Mouse (Mus musculus) fibroblast of lung, adult 2 months (primary cell): Measurements from ENCODE around the gene Dnah6.
A peak's percentile ranks its signal among the peaks of the same experiment; 100 is the strongest.

Experiments
- DNase-seq: peaks from one replicate; pipeline ENCODE4 v3.0.0-alpha.2; 2011; ENCODE audit warnings: low read depth

Gene Dnah6

GRCm38 (mm10) chr6:73221189-73221957, at the start of gene Dnah6:
Dnah6 (minus strand) TSS chr6:73221651.
- peak; percentile 89 for DNase-seq

- DNase-seq = no peak
These were observed 47.9 kb upstream of the Dnah6 start for GRCm38 (mm10) chr6:73269374-73269773.

DNA sequence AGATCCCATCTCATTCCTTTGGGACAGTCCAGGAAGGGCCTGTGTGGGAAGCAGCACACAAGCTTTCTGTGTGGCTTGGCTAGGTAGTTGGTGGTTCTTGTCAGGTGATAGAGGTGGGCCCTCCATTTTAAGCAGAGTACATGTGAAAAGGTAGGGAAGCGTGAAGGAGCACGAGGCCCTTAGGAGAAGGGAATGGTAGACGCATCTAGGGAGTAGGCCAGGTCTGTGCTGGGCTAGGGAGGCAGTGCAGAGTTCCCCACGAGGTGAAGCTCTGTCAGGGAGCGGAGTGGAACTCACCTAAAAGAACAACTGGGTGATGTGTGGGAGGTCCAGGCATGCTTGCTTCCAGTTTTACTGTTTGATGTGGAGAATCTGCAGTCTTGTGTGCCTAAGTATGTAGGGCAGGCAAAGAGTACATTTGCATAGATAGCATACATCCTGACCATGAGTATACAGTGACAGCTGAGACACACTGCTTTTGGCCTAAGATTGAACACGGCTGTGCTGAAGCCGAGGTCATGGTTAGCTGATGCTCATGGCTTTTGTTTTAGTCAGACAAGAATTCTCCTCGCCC, 46.4 kb upstream of the Dnah6 start:
- DNase-seq = no peak

DNA sequence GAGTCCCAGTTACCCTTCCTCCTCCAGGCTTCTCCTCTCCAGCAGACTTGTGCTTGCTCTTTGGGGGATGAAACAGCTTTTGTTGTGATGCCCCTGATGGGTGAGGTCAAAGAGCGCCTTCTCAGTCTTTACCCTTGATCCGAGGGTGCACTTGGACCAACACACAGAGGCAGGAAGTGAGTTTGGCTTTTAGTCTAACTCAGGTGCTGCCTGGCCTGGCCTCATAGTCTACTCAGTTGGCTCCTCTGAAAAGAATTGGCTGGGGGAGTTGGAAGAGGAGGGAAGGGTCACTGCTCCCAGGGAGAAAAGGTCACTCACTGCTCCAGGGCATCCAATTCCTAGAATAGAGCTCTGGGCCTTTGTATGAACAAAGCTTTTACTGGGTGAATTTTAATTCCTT, 43.4 kb upstream of the Dnah6 start:
- no peak for DNase-seq

DNA sequence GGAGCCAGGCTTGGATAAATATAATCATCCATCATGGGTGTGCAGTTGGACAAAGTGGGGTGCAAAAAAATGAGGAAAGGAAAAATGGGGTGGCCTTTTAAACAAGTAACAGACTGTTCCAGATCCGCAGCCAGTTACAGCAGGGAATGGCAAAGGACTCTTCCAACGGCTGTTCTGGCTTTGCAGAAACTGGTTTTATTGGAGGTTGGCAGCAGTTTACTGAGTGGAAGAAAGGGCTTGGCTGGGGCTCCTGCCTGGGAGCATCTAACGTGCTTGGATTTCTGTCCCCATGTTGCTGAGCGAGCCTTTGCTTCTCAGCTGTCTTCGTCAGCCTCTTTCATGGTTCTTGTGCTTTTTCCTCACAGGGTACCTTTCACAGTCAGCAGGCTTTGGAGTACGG, 38.7 kb upstream of the Dnah6 start:
- DNase-seq = no peak

DNA sequence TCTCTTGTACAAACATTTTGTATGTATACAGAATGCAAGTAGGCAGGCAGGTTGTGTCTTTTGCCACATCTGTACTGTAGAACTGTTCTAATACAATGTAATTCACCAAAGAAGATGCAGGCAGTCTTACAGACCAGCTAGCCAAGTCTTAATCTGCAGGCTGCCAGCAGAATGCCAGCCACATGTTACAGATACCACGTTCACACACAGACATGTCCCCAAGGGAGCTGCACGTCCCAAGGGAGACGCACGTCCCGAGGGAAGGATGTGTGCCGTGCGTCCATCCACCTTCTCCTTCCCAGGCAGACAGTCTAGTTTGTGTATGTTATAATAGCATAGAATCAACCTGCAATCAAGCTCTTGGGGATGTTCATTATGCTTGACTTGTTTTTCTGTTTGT, 35.6 kb upstream of the Dnah6 start:
- no peak for DNase-seq

DNA sequence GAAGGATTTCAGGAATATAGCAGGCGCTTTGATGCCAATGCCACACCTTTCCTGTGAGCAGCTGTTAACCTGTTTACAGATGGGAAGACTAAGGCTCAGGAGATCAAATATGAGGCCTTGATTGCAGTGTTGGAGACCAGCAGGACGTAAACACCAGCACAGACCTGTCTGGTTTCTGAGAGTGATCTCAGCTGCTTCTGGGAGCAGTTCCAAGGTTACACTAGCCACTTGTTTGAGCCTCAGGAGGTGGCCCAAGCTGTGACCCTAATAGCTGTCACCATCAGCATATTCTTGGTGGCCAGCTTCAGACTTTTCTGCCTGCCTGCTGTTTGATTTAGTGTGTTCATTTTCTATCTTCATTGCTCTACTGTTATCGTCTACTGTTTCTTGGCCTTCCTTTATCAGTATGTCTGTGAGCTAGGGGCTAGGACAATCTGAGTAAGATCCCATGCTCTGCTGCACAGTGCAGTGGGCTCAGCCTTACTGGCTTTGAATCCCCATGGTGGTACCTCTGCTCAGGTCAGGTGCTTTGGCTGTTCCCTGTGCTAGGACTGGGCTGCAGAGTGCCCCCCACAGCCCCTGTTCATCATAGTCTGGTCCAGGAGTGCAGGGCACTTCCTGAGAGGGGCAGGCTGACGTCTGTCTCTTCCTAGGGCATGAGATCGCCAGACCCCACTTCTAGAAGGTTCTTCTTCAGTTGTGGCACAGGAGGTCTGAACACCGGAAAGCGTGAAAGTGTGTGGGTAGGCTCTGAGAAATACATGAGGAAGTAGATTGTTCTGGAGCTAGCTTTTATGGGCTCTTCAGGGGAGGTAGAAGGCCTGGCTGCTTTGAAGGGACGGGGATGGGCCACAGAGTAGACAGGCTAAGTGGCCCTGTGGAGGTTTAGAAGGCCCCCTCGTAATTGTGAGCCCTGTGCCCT, 33.1 kb upstream of the Dnah6 start:
- no peak for DNase-seq

GRCm38 (mm10) chr6:73253584-73253983, 32.1 kb upstream of the Dnah6 start:
- no peak for DNase-seq

DNA sequence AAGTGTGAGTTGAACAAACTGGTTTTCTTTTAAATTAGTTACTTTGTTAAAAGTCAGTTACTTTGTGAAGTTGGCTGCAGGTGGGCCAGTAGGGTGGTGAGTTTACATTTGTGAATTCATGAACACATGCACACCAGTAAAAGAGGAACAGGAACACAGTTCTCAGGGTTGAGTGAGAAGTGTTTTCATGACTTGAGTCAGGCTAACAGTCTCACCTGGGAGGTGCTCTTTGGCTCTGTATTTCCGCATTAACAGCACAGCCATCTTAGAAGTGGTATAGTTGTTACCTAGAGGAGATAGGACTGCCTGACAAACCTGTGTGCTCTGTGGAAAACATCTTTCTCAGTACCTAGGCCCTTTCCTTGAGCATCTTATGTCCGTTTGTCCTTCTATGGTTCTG, 31.6 kb upstream of the Dnah6 start:
- no peak for DNase-seq

DNA sequence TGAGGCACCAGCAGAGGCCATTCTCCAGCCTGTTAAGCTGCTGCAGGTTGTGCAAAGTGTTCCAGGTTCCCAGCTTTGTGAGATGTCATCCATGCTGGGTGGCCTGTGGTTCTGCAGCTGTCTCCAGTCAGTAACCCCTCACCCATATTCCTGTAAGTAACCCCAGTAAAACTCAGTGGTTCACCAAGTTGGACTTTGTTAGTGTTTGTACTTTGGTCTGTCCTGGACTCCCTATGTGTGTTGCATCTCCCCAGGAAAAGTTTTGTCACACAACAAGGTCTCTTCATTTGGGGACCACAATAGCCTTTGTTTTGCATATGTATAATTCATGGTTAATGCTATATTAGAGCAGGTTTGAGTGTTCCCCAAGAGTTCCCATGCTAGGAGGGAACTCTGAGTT, 30.9 kb upstream of the Dnah6 start:
- DNase-seq = no peak

- no peak for DNase-seq
These were observed 29.9 kb upstream of the Dnah6 start for GRCm38 (mm10) chr6:73251336-73251735.

- DNase-seq = no peak
These were observed 28.4 kb upstream of the Dnah6 start for GRCm38 (mm10) chr6:73249851-73250250.

DNA sequence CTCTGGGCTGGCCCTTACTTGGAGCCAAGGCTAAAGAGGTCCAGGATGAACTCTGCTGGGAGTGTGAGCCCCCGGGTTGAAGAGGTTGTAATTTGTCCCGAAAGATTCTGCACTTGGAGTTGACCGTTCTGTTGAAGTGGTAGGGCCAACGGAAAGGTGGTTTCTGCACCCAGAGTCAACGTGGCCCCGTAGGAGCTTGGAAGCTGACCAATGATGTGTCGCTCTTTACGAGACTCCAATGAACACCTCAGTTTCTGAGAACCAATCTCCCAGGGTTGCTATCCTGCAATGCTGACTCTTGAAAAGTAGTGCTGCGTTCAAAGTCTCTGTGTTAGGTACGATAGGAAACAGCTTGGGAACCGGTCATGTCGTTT, 27.6 kb upstream of the Dnah6 start:
- no peak for DNase-seq

DNA sequence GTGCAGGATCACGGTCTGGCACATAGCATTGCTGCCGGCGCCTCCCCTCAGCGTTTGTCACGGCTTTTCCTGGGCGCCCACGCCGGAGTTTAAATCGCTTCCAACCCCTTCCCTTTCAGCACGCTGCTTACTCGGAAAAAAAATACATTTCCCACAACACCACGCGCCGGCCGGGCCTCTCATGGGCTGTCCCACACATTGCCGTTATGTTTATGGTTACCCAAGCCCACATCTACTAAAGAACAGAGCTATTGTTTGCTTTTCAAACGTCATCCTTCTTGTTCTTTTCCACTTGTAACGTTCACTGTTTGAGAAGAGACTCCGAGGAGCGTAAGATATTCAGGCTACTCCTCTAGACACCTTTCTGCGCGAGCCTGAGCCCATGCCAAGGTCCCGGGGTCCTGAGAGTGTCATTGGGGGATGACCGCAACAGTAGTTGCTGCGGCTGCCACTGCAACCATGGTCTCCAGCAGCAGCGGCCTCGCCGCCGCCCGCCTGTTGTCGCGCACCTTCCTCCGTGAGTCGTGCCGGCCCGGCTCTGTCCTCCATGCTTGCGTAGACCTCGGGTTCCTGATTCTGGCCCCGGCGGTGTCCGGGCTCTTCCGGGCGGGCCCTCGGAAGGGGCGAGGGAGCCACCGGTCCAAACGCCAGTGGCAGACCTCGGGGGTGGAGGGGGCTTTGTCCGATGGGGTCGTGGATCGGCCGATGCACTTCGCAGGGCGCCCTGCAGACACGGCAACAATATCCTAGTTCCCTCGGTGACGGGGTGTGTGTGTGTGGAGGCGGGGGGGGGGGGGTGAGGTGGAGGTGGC, 27.0 kb upstream of the Dnah6 start, which contains the start of gene Suclg1:
Gene Suclg1, plus strand, starts transcription at position 146 of the 812 bp plus-strand sequence.
- peak; percentile 79 for DNase-seq

GRCm38 (mm10) chr6:73247452-73247851, 26.0 kb upstream of the Dnah6 start:
- DNase-seq = no peak

- DNase-seq = no peak
These were observed 25.4 kb upstream of the Dnah6 start for GRCm38 (mm10) chr6:73246821-73247220.

- no peak for DNase-seq
These were observed 14.2 kb upstream of the Dnah6 start for GRCm38 (mm10) chr6:73235650-73236049.

DNA sequence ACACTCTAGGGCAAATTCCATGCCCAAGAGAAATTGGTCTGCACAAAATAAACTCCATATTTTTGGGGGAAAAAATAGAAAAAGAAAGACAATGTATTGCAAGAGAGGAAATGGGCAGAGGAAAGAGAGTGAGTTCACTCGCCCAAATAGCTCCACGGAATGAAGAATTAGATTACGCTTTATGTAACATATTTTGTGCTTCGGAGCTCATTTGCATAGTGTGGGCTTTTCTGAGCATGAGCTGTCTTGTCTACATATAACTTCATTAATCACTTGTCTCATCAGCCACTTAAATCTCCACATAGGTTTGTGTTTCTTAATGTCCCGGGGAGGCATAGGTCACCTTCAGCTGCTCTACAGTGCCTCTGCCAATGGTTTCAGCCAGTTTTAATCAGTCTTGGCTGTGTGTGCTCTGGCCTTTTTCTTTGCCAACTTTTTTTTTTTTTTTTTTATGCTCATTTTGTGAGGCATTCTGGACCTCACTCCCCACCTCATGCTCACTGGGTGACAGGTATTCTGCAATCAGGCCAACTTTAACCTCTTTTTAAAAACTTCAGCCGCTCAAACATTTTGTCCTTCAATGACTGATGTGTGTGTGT, 12.9 kb upstream of the Dnah6 start:
- DNase-seq = no peak

GRCm38 (mm10) chr6:73233202-73233726, 11.8 kb upstream of the Dnah6 start:
- no peak for DNase-seq

GRCm38 (mm10) chr6:73232152-73232584, 10.7 kb upstream of the Dnah6 start:
- DNase-seq = no peak

DNA sequence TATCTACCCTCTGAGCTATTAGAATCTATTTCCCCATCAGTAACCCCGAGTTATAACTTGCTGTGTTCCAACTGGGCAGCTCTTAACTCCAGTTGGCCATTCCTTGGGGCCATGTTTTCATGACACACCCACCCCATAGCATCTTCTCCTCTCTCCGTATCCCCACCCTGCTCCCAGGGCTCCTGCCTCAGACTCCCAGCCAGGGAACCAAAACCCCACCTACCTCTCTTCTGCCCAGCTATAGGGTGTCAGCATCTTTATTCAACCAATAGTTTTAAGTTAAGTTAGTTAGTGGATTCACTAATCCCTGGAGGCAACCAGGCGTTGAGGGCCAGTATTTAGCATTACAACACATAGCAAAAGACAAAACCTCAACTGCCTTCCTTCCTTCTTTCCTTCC, 7.4 kb upstream of the Dnah6 start:
- no peak for DNase-seq
